Mouse (Mus musculus) kidney, embryonic 14.5 days (tissue): ENCODE data around the gene Gm8764. TPM values are rescaled to one million over a fixed set of nuclear protein-coding genes. Genes with fewer than 3 reads are reported as not detected.
"Not testable (repeated sequence)": the region's sequence is repeated elsewhere in the genome, so short reads cannot be mapped to it uniquely, and the experiment has no call there.

ENCODE experiments used
- ATAC-seq: fragments of 200-750 bp; cut with Nextera tagmentation; 2 replicates; pipeline ENCODE4 v1.8.0; 2017; ENCODE audit warnings: moderate number of reproducible peaks, mild to moderate bottlenecking, moderate TSS enrichment, moderate library complexity; ENCODE audit not compliant: low FRiP score, low TSS enrichment
- H3K27ac ChIP-seq: fragments of 300-500 bp; sonication (generic); 2 replicates; pipeline ENCODE4 v1.5.1; 2014; ENCODE audit warnings: low read depth, mild to moderate bottlenecking, low read length, moderate library complexity, mixed read lengths
- H3K27me3 ChIP-seq: fragments of 300-500 bp; sonication (generic); 2 replicates; pipeline ENCODE4 v1.6.1; 2014; ENCODE audit warnings: mild to moderate bottlenecking, low read length; ENCODE audit not compliant: control insufficient read depth, insufficient read depth
- H3K36me3 ChIP-seq: fragments of 300-500 bp; sonication (generic); 2 replicates; pipeline ENCODE4 v1.6.1; 2014; ENCODE audit warnings: low read length, mixed read lengths; ENCODE audit not compliant: control insufficient read depth, insufficient read depth
- H3K4me1 ChIP-seq: fragments of 300-500 bp; sonication (generic); 2 replicates; pipeline ENCODE4 v1.6.1; 2014; ENCODE audit warnings: low read length, mixed read lengths; ENCODE audit not compliant: control insufficient read depth, insufficient read depth
- H3K4me2 ChIP-seq: fragments of 300-500 bp; sonication (generic); replicated peaks from 2 replicates; pipeline ENCODE4 v1.6.1; 2014; ENCODE audit warnings: low read depth, mild to moderate bottlenecking, low read length
- H3K4me3 ChIP-seq: fragments of 300-500 bp; sonication (generic); 2 replicates; pipeline ENCODE4 v1.5.1; 2014; ENCODE audit warnings: mild to moderate bottlenecking, low read length
- H3K9ac ChIP-seq: fragments of 300-500 bp; sonication (generic); 2 replicates; pipeline ENCODE4 v1.6.1; 2014; ENCODE audit warnings: low read depth, mild to moderate bottlenecking, low read length, moderate library complexity
- H3K9me3 ChIP-seq: fragments of 300-500 bp; sonication (generic); 2 replicates; pipeline ENCODE4 v1.6.1; 2016; ENCODE audit warnings: low read length; ENCODE audit not compliant: control insufficient read depth
- WGBS: fragments of 180-500 bp; shearing (Covaris S2); extraction: QIAGEN DNeasy Blood & Tissue Kit; methylation state at CpG from one replicate; pipeline ENCODE4 v1.1.7; 2014; 5-methylcytosine and 5-hydroxymethylcytosine counted together
- polyA plus RNA-seq: library from polyadenylated mRNA; unstranded; fragments of >200 nt; fragmentation: Nextera tagmentation; extraction: Ambion mirVana; gene quantifications from 2 replicates; pipeline ENCODE4 v1.2.1, GENCODE M21; 2014

Gene Gm8764
- not detected in 2 replicates for polyA plus RNA-seq

DNA sequence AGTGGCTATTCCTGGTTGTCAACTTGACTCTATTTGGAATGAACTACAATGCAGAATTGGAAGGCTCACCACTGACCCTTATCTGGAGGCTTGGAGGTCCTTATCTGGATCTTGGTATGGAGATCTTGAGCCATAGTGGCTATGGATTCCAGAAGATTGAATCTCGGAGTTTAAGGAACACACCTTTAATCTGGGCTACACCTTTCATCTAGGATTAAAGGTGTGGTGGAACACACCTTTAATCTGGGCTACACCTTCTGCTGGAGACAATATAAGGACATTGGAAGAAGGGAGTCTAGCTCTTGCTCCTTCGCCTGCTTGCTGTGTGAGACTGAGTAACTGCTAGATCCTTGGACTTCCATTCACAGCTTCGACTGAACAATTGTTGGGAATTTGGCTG, at the start of gene Gm8764:
TSS of gene Gm8764 (plus strand) at position 301 of the 400 bp plus-strand sequence.
- not testable (repeated sequence) for H3K27ac ChIP-seq, H3K9ac ChIP-seq, H3K4me1 ChIP-seq, H3K4me3 ChIP-seq, H3K27me3 ChIP-seq, ATAC-seq, H3K4me2 ChIP-seq, H3K36me3 ChIP-seq, H3K9me3 ChIP-seq
- WGBS = no CpG with 5 or more reads among the region's 3 CpGs

DNA sequence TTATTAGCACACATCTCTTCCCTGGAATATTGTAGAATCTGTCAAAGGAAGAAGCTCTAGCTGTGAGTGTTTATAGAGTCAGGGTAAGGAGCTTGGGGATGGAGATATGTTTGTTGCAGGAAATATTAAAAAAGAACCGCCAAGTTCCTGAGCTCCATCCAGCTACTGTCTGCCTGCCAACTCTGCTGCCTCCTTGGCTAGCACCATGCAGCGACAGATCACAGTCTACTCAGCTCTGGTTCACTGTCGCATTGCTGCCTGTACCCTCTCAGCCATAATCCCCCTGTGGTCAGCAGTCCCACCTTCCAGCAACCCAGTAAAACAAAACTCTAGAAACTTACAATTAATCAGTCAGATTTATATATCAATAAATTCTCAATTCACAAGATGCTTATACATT, 49.8 kb upstream of the Gm8764 start:
- no peaks in the 10 kb centered on the region for H3K4me1 ChIP-seq
- H3K4me2 ChIP-seq = no peak overlapping the region
- H3K9me3 ChIP-seq = no peaks in the 10 kb centered on the region
- H3K4me3 ChIP-seq = no peak overlapping the region
- 70% methylated on average over 3 of the region's 3 CpGs for WGBS
- H3K9ac ChIP-seq = no peak overlapping the region
- H3K27ac ChIP-seq = no peak overlapping the region
- ATAC-seq = no peak
- no peaks in the 10 kb centered on the region for H3K27me3 ChIP-seq
- no peaks in the 10 kb centered on the region for H3K36me3 ChIP-seq

DNA sequence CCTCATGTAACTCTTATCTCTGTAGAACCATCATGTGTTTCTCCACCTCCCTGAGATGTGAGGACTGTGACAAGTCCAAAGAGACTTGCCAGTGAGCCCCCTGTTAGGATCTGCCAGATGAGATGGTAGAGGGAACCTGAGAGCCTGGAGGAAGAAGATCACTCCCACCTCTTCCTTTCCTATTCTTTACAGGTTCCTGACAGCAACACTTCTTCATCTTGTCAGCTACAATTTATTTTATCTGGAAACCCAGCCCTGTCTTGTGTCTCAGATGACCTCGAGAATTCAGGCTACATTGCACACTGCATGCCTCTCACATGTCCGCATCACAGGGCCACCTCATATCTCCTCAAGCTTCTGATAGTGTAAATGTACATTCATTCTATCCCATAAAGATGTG, 41.5 kb upstream of the Gm8764 start:
- ATAC-seq = peak; percentile 72; the same call in 1 of the 2 replicates
- no peaks in the 10 kb centered on the region for H3K9me3 ChIP-seq
- H3K4me2 ChIP-seq = no peak overlapping the region
- no peaks in the 10 kb centered on the region for H3K36me3 ChIP-seq
- no peak overlapping the region for H3K4me3 ChIP-seq
- H3K27ac ChIP-seq = no peak overlapping the region
- no peaks in the 10 kb centered on the region for H3K4me1 ChIP-seq
- H3K9ac ChIP-seq = no peak overlapping the region
- WGBS = 27% methylated on average over 2 of the region's 2 CpGs
- no peaks in the 10 kb centered on the region for H3K27me3 ChIP-seq

DNA sequence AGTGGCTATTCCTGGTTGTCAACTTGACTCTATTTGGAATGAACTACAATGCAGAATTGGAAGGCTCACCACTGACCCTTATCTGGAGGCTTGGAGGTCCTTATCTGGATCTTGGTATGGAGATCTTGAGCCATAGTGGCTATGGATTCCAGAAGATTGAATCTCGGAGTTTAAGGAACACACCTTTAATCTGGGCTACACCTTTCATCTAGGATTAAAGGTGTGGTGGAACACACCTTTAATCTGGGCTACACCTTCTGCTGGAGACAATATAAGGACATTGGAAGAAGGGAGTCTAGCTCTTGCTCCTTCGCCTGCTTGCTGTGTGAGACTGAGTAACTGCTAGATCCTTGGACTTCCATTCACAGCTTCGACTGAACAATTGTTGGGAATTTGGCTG, 17.1 kb upstream of the Gm8764 start, which contains the start of gene Gm21293:
TSS of gene Gm21293 (plus strand) at position 301 of the 400 bp plus-strand sequence.
- not testable (repeated sequence) for H3K4me1 ChIP-seq, H3K9me3 ChIP-seq, H3K27me3 ChIP-seq, H3K9ac ChIP-seq, H3K36me3 ChIP-seq, H3K27ac ChIP-seq, H3K4me3 ChIP-seq, ATAC-seq, H3K4me2 ChIP-seq
- no CpG with 5 or more reads among the region's 3 CpGs for WGBS

DNA sequence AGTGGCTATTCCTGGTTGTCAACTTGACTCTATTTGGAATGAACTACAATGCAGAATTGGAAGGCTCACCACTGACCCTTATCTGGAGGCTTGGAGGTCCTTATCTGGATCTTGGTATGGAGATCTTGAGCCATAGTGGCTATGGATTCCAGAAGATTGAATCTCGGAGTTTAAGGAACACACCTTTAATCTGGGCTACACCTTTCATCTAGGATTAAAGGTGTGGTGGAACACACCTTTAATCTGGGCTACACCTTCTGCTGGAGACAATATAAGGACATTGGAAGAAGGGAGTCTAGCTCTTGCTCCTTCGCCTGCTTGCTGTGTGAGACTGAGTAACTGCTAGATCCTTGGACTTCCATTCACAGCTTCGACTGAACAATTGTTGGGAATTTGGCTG, 8.6 kb upstream of the Gm8764 start, which contains the start of gene Gm6763:
TSS of gene Gm6763 (plus strand) at position 301 of the 400 bp plus-strand sequence.
- not testable (repeated sequence) for H3K9me3 ChIP-seq, H3K4me2 ChIP-seq, H3K27ac ChIP-seq, H3K36me3 ChIP-seq, H3K4me3 ChIP-seq, H3K27me3 ChIP-seq, H3K9ac ChIP-seq, ATAC-seq, H3K4me1 ChIP-seq
- no CpG with 5 or more reads among the region's 3 CpGs for WGBS

DNA sequence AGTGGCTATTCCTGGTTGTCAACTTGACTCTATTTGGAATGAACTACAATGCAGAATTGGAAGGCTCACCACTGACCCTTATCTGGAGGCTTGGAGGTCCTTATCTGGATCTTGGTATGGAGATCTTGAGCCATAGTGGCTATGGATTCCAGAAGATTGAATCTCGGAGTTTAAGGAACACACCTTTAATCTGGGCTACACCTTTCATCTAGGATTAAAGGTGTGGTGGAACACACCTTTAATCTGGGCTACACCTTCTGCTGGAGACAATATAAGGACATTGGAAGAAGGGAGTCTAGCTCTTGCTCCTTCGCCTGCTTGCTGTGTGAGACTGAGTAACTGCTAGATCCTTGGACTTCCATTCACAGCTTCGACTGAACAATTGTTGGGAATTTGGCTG, 8.4 kb downstream of the Gm8764 start, which contains the start of gene Gm21304:
TSS of gene Gm21304 (plus strand) at position 301 of the 400 bp plus-strand sequence.
- H3K9ac ChIP-seq, ATAC-seq, H3K9me3 ChIP-seq, H3K27ac ChIP-seq, H3K4me1 ChIP-seq, H3K4me2 ChIP-seq, H3K36me3 ChIP-seq, H3K4me3 ChIP-seq, H3K27me3 ChIP-seq: not testable (repeated sequence)
- no CpG with 5 or more reads among the region's 3 CpGs for WGBS

DNA sequence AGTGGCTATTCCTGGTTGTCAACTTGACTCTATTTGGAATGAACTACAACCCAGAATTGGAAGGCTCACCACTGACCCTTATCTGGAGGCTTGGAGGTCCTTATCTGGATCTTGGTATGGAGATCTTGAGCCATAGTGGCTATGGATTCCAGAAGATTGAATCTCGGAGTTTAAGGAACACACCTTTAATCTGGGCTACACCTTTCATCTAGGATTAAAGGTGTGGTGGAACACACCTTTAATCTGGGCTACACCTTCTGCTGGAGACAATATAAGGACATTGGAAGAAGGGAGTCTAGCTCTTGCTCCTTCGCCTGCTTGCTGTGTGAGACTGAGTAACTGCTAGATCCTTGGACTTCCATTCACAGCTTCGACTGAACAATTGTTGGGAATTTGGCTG, 16.9 kb downstream of the Gm8764 start, which contains the start of gene Gm21312:
TSS of gene Gm21312 (plus strand) at position 301 of the 400 bp plus-strand sequence.
- not testable (repeated sequence) for H3K4me2 ChIP-seq, H3K27ac ChIP-seq, H3K27me3 ChIP-seq, ATAC-seq, H3K4me3 ChIP-seq, H3K4me1 ChIP-seq, H3K9ac ChIP-seq, H3K9me3 ChIP-seq, H3K36me3 ChIP-seq
- no CpG with 5 or more reads among the region's 3 CpGs for WGBS

DNA sequence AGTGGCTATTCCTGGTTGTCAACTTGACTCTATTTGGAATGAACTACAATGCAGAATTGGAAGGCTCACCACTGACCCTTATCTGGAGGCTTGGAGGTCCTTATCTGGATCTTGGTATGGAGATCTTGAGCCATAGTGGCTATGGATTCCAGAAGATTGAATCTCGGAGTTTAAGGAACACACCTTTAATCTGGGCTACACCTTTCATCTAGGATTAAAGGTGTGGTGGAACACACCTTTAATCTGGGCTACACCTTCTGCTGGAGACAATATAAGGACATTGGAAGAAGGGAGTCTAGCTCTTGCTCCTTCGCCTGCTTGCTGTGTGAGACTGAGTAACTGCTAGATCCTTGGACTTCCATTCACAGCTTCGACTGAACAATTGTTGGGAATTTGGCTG, 25.4 kb downstream of the Gm8764 start, which contains the start of gene Gm20765:
TSS of gene Gm20765 (plus strand) at position 301 of the 400 bp plus-strand sequence.
- H3K9me3 ChIP-seq, H3K36me3 ChIP-seq, H3K9ac ChIP-seq, H3K4me2 ChIP-seq, H3K4me3 ChIP-seq, ATAC-seq, H3K27me3 ChIP-seq, H3K4me1 ChIP-seq, H3K27ac ChIP-seq: not testable (repeated sequence)
- no CpG with 5 or more reads among the region's 3 CpGs for WGBS

DNA sequence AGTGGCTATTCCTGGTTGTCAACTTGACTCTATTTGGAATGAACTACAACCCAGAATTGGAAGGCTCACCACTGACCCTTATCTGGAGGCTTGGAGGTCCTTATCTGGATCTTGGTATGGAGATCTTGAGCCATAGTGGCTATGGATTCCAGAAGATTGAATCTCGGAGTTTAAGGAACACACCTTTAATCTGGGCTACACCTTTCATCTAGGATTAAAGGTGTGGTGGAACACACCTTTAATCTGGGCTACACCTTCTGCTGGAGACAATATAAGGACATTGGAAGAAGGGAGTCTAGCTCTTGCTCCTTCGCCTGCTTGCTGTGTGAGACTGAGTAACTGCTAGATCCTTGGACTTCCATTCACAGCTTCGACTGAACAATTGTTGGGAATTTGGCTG, 33.9 kb downstream of the Gm8764 start, which contains the start of gene Gm4340:
TSS of gene Gm4340 (plus strand) at position 301 of the 400 bp plus-strand sequence.
- H3K4me1 ChIP-seq, H3K27ac ChIP-seq, H3K36me3 ChIP-seq, H3K4me2 ChIP-seq, H3K9me3 ChIP-seq, H3K27me3 ChIP-seq, H3K9ac ChIP-seq, H3K4me3 ChIP-seq, ATAC-seq: not testable (repeated sequence)
- no CpG with 5 or more reads among the region's 3 CpGs for WGBS
